Mouse (Mus musculus) myocyte (in vitro differentiated cells): ENCODE measurements around the gene Kcnip2.

ENCODE experiments used
- CEBPB ChIP-seq: IDR thresholded peaks from 2 replicates; pipeline ENCODE4 v1.6.1; 2011; ENCODE audit warnings: mild to moderate bottlenecking, moderate library complexity; ENCODE audit not compliant: poor library complexity, insufficient read depth, severe bottlenecking
- E2F4 ChIP-seq: IDR thresholded peaks from one replicate; pipeline ENCODE4 v1.6.1; 2011; ENCODE audit warnings: mild to moderate bottlenecking, control low read depth, moderate library complexity; ENCODE audit not compliant: insufficient read depth
- MAX ChIP-seq: IDR thresholded peaks from one replicate; pipeline ENCODE4 v1.6.1; 2011; ENCODE audit warnings: low read depth, mild to moderate bottlenecking, control low read depth
- MYOD1 ChIP-seq, 3 experiments: IDR thresholded peaks; one replicate each; pipeline ENCODE4 v1.6.1; 2011; ENCODE audit warnings: control low read depth in 2 of 3, low read depth in 2 of 3, mild to moderate bottlenecking in 2 of 3, moderate library complexity in 1 of 3; ENCODE audit not compliant: insufficient read length in 2 of 3, control insufficient read depth in 1 of 3
- MYOG ChIP-seq, 3 experiments: IDR thresholded peaks; one replicate each; pipeline ENCODE4 v1.6.1; 2011; ENCODE audit warnings: control low read depth in 2 of 3, low read depth in 2 of 3, mild to moderate bottlenecking in 2 of 3; ENCODE audit not compliant: insufficient read length in 2 of 3, control insufficient read depth in 1 of 3, insufficient read depth in 1 of 3
- POLR2A ChIP-seq: IDR thresholded peaks from one replicate; pipeline ENCODE4 v1.6.1; 2011; ENCODE audit warnings: low read depth, mild to moderate bottlenecking, control low read depth, moderate library complexity; ENCODE audit not compliant: insufficient read length
- POLR2AphosphoS2 ChIP-seq: IDR thresholded peaks from one replicate; pipeline ENCODE4 v1.6.1; 2011; ENCODE audit warnings: low read depth, control low read depth; ENCODE audit not compliant: insufficient read length
- REST ChIP-seq: IDR thresholded peaks from one replicate; pipeline ENCODE4 v1.6.1; 2011; ENCODE audit warnings: mild to moderate bottlenecking, control low read depth, moderate library complexity; ENCODE audit not compliant: insufficient read depth, insufficient read length
- SRF ChIP-seq: IDR thresholded peaks from one replicate; pipeline ENCODE4 v1.6.1; 2011; ENCODE audit warnings: low read depth; ENCODE audit not compliant: control insufficient read depth, insufficient read length
- TCF12 ChIP-seq: IDR thresholded peaks from one replicate; pipeline ENCODE4 v1.6.1; 2011; ENCODE audit warnings: mild to moderate bottlenecking, control low read depth; ENCODE audit not compliant: poor library complexity, insufficient read depth, severe bottlenecking
- USF1 ChIP-seq: IDR thresholded peaks from one replicate; pipeline ENCODE4 v1.6.1; 2011; ENCODE audit warnings: low read depth, mild to moderate bottlenecking, control low read depth, moderate library complexity

- TF ChIP-seq REST (no peak), MYOD1 (IDR thresholded peaks at IDR 0.05; ENCODE audit: control insufficient read depth in 1 of 3, insufficient read length in 2 of 3, low read depth in 2 of 3) (no peak), POLR2A (no peak), TCF12 (no peak), USF1 (no peak), E2F4 (no peak), MAX (no peak), SRF (no peak), CEBPB (no peak), MYOG (IDR thresholded peaks at IDR 0.05; ENCODE audit: control insufficient read depth in 1 of 3, insufficient read depth in 1 of 3, insufficient read length in 2 of 3, low read depth in 2 of 3) (no peak), POLR2AphosphoS2 (no peak)
Measured at GRCm38 (mm10) chr19:45847733-45848093, 31.9 kb upstream of the Kcnip2 start.
